Mouse (Mus musculus): ENCODE results near the gene BC030867.

GRCm38 (mm10) chr11:102246273-102246635 is 2.4 kb upstream of the BC030867 start:
- TF ChIP-seq CTCF (IDR thresholded peaks at IDR 0.05; ENCODE audit: extremely low read depth, insufficient read depth, low read length) (no peak), POLR2A (IDR thresholded peaks at IDR 0.05; ENCODE audit: extremely low read depth, insufficient read depth, low read length) (no peak)
